Mouse (Mus musculus) cerebellum, adult 2 months (tissue): ENCODE data around the gene Astn1.

Source experiments
- CTCF ChIP-seq: fragments of 200-500 bp; IDR thresholded peaks from 2 replicates; pipeline ENCODE4 v1.5.1; 2011; ENCODE audit warnings: low read depth, mild to moderate bottlenecking, control low read depth, low read length, moderate library complexity, borderline replicate concordance; ENCODE audit not compliant: insufficient read depth
- POLR2A ChIP-seq: fragments of 200-500 bp; IDR thresholded peaks from 2 replicates; pipeline ENCODE4 v1.6.1; 2011; ENCODE audit warnings: low read length, control low read depth, borderline replicate concordance; ENCODE audit not compliant: insufficient read depth

- TF ChIP-seq CTCF = no peak
- no peak for TF ChIP-seq POLR2A
Observed at GRCm38 (mm10) chr1:158382277-158382676, 20.2 kb downstream of the Astn1 start.
